Mouse (Mus musculus) neural tube, embryonic 13.5 days (tissue): ENCODE results near the gene Stat1. TPM values are rescaled to one million over a fixed set of nuclear protein-coding genes. Genes with fewer than 3 reads are reported as not detected.
A peak's percentile ranks its signal among the peaks of the same experiment; 100 is the strongest.

ENCODE experiments used
- ATAC-seq: fragments of 200-750 bp; cut with Nextera tagmentation; 2 replicates; pipeline ENCODE4 v1.8.0; 2017; ENCODE audit warnings: low read depth, mild to moderate bottlenecking, moderate TSS enrichment, moderate library complexity
- H3K27ac ChIP-seq: fragments of 300-500 bp; sonication (generic); replicated peaks from 2 replicates; pipeline ENCODE4 v1.5.1; 2015; ENCODE audit warnings: moderate library complexity, mild to moderate bottlenecking, inconsistent platforms
- H3K27me3 ChIP-seq: fragments of 300-500 bp; sonication (generic); 2 replicates; pipeline ENCODE4 v1.6.1; 2015; ENCODE audit warnings: mild to moderate bottlenecking, inconsistent platforms
- H3K36me3 ChIP-seq: fragments of 300-500 bp; sonication (generic); 2 replicates; pipeline ENCODE4 v1.6.1; 2015; ENCODE audit warnings: mild to moderate bottlenecking, inconsistent platforms
- H3K4me1 ChIP-seq: fragments of 300-500 bp; sonication (generic); replicated peaks from 2 replicates; pipeline ENCODE4 v1.6.1; 2015; ENCODE audit warnings: inconsistent platforms
- H3K4me2 ChIP-seq: fragments of 300-500 bp; sonication (generic); 2 replicates; pipeline ENCODE4 v1.6.1; 2015; ENCODE audit warnings: inconsistent platforms, mild to moderate bottlenecking, moderate library complexity
- H3K4me3 ChIP-seq: fragments of 300-500 bp; sonication (generic); 2 replicates; pipeline ENCODE4 v1.5.1; 2015; ENCODE audit warnings: mild to moderate bottlenecking, inconsistent platforms
- H3K9ac ChIP-seq: fragments of 300-500 bp; sonication (generic); 2 replicates; pipeline ENCODE4 v1.6.1; 2015; ENCODE audit warnings: moderate library complexity, mild to moderate bottlenecking, inconsistent platforms
- H3K9me3 ChIP-seq: fragments of 300-500 bp; sonication (generic); 2 replicates; pipeline ENCODE4 v1.6.1; 2016; ENCODE audit warnings: inconsistent platforms
- WGBS: fragments of 180-500 bp; shearing (Covaris S2); methylation state at CpG from one replicate; pipeline ENCODE4 v1.1.7; 2015; 5-methylcytosine and 5-hydroxymethylcytosine counted together
- polyA plus RNA-seq: library from polyadenylated mRNA; unstranded; fragments of >200 nt; fragmentation: Nextera tagmentation; extraction: Ambion mirVana; gene quantifications from 2 replicates; pipeline ENCODE4 v1.2.1, GENCODE M21; 2015

Gene Stat1
- polyA plus RNA-seq, 1 experiment from 2014 or later = 21.1 TPM

- Histone ChIP-seq H3K27me3 (no peaks in the 10 kb centered on the region), H3K4me1 (peaks cover 6% of the 10 kb centered on the region), H3K9ac (peak overlapping the region; percentile 70), H3K4me2 (peak overlapping the region; percentile 57), H3K4me3 (peak overlapping the region; percentile 31), H3K36me3 (no peaks in the 10 kb centered on the region), H3K9me3 (no peaks in the 10 kb centered on the region), H3K27ac (peak overlapping the region; percentile 89)
- 24% methylated on average over 7 of the region's 7 CpGs for WGBS
- peak; percentile 64 for ATAC-seq
Measured at GRCm38 (mm10) chr1:52113067-52113665, 6.1 kb upstream of the Stat1 start.

- peak overlapping the region; percentile 89 for H3K27ac ChIP-seq
- peak overlapping the region; percentile 57 for H3K4me2 ChIP-seq
- under 1% methylated on average over 32 of the region's 32 CpGs for WGBS
- peak; percentile 97 for ATAC-seq
- no peaks in the 10 kb centered on the region for H3K36me3 ChIP-seq
- H3K4me3 ChIP-seq = peak overlapping the region; percentile 31
- H3K4me1 ChIP-seq = peaks cover 9% of the 10 kb centered on the region
- no peaks in the 10 kb centered on the region for H3K9me3 ChIP-seq
- no peaks in the 10 kb centered on the region for H3K27me3 ChIP-seq
- H3K9ac ChIP-seq = peak overlapping the region; percentile 70
Measured at GRCm38 (mm10) chr1:52113666-52114069, 5.6 kb upstream of the Stat1 start.

DNA sequence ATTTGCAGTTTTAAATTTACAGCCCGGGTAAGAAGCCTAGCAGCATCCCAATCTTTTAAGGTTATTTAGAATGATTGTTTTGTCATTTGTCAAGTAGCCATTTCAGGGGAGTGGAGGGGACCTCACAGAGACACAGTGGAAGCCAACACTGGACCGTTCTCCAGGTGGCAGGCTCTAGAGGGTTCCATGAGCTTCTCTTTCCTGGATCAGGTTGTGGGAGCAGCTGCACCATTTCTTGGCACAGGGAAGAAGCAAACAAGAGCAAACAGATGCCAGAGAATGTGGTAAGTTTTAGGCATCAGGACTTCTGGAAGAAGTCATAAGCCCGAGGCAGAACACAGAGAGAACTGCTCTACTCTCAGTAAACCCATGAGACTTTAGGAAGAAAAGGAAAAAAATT is 2.8 kb upstream of the Stat1 start:
- H3K27ac ChIP-seq = no peak overlapping the region
- no peak overlapping the region for H3K4me3 ChIP-seq
- H3K36me3 ChIP-seq = no peaks in the 10 kb centered on the region
- no peaks in the 10 kb centered on the region for H3K27me3 ChIP-seq
- no peak overlapping the region for H3K4me2 ChIP-seq
- H3K4me1 ChIP-seq = peaks cover 21% of the 10 kb centered on the region
- H3K9ac ChIP-seq = no peak overlapping the region
- no peak for ATAC-seq
- WGBS = 83% methylated on average over 3 of the region's 3 CpGs
- H3K9me3 ChIP-seq = no peaks in the 10 kb centered on the region

DNA sequence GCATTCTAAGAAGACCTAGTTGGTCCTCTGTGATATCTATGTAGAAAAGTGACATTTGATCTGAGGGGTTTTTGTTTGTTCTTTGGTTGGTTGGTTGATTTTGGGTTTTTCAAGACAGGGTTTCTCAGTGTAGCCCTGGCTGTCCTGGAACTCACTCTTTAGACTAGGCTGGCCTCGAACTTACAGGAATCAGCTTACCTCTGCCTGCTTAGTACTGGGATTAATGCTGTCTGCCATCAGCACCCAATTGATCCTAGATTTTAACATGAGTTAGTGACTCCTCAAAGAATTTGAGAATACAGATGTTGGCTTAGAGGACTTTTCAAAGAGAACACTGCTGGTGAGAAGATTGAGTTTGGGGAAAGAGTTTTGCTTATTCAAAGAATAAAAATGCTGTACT is 1.5 kb upstream of the Stat1 start:
- Histone ChIP-seq H3K9me3 (no peaks in the 10 kb centered on the region), H3K4me1 (peaks cover 21% of the 10 kb centered on the region), H3K4me3 (no peak overlapping the region), H3K36me3 (no peaks in the 10 kb centered on the region), H3K27ac (no peak overlapping the region), H3K27me3 (no peaks in the 10 kb centered on the region), H3K4me2 (no peak overlapping the region), H3K9ac (no peak overlapping the region)
- WGBS = 85% methylated on average over 1 of the region's 1 CpGs
- no peak for ATAC-seq

GRCm38 (mm10) chr1:52119691-52120090 is 451 bp downstream of the Stat1 start:
- peak overlapping the region; percentile 87 for H3K4me3 ChIP-seq
- peak overlapping the region; percentile 81 for H3K4me2 ChIP-seq
- H3K4me1 ChIP-seq = peaks cover 15% of the 10 kb centered on the region
- peak overlapping the region; percentile 82 for H3K9ac ChIP-seq
- H3K27ac ChIP-seq = no peak overlapping the region
- H3K9me3 ChIP-seq = no peaks in the 10 kb centered on the region
- no peak for ATAC-seq
- 1% methylated on average over 20 of the region's 20 CpGs for WGBS
- H3K27me3 ChIP-seq = no peaks in the 10 kb centered on the region
- no peaks in the 10 kb centered on the region for H3K36me3 ChIP-seq

- WGBS = 37% methylated on average over 10 of the region's 10 CpGs
Measured at GRCm38 (mm10) chr1:52120191-52120590, 951 bp downstream of the Stat1 start.

GRCm38 (mm10) chr1:52121052-52121451 is 1.8 kb downstream of the Stat1 start:
- Histone ChIP-seq H3K4me3 (no peak overlapping the region), H3K4me1 (peaks cover 15% of the 10 kb centered on the region), H3K27me3 (no peaks in the 10 kb centered on the region), H3K9me3 (no peaks in the 10 kb centered on the region), H3K36me3 (no peaks in the 10 kb centered on the region), H3K27ac (no peak overlapping the region), H3K4me2 (no peak overlapping the region), H3K9ac (no peak overlapping the region)
- 90% methylated on average over 3 of the region's 3 CpGs for WGBS
- ATAC-seq = no peak

More at GRCm38 (mm10) chr1:52120191-52120590, 951 bp downstream of the Stat1 start:
- Histone ChIP-seq H3K9me3 (no peaks in the 10 kb centered on the region), H3K4me2 (peak overlapping the region; percentile 81), H3K36me3 (no peaks in the 10 kb centered on the region), H3K27ac (no peak overlapping the region), H3K4me1 (peaks cover 15% of the 10 kb centered on the region), H3K4me3 (peak overlapping the region; percentile 87), H3K27me3 (no peaks in the 10 kb centered on the region), H3K9ac (peak overlapping the region; percentile 82)
- ATAC-seq = no peak

DNA sequence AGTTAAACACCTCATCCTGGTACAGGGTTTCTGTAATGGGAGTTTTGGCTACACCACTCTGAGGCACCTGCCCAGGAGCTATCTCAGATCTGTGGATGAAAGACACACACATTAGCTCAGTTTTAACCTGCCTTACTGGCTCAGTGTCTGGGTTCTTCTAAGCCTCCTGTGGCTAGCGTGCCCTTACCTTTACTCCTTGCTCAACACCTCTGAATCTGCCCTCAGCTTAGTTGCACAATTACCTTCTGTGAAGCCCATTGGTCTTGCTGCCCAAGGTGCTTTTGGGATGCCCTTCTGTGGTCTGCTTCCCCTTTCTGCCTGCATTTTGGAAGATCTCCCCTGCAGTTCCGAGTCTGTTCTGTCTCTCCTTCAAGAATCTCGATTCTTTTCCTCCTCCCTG is 5.6 kb downstream of the Stat1 start:
- Histone ChIP-seq H3K9ac (no peak overlapping the region), H3K4me3 (no peak overlapping the region), H3K9me3 (no peaks in the 10 kb centered on the region), H3K27ac (no peak overlapping the region), H3K36me3 (peaks cover 14% of the 10 kb centered on the region), H3K4me1 (peaks cover 8% of the 10 kb centered on the region), H3K27me3 (no peaks in the 10 kb centered on the region), H3K4me2 (no peak overlapping the region)
- no peak for ATAC-seq
- WGBS = 79% methylated on average over 3 of the region's 3 CpGs

DNA sequence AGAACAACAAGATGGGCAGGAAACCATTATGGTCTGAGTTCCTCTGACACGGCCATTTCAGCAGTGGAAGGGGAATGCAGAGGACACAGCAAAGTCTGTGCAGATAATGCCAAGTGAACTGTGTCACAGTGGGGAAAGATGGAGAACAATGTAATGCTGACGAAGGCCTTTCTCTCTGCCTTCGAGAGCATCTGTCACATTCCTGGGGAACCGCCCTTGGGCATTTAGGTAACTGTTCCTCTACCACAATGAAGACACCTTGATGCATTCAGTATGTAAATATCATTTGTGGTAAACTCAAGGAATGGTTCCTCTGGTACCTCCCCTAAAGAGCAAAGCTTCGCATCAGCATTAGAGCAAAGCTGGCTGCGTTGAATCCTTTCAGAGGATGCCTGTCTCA is 8.1 kb downstream of the Stat1 start:
- ATAC-seq = no peak
- H3K36me3 ChIP-seq = peaks cover 14% of the 10 kb centered on the region
- H3K9ac ChIP-seq = no peak overlapping the region
- H3K9me3 ChIP-seq = no peaks in the 10 kb centered on the region
- no peak overlapping the region for H3K4me2 ChIP-seq
- WGBS = 92% methylated on average over 6 of the region's 6 CpGs
- no peaks in the 10 kb centered on the region for H3K27me3 ChIP-seq
- H3K27ac ChIP-seq = no peak overlapping the region
- no peaks in the 10 kb centered on the region for H3K4me1 ChIP-seq
- no peak overlapping the region for H3K4me3 ChIP-seq

GRCm38 (mm10) chr1:52129794-52130193 is 10.6 kb downstream of the Stat1 start:
- H3K4me3 ChIP-seq = no peak overlapping the region
- H3K4me1 ChIP-seq = no peaks in the 10 kb centered on the region
- no peak overlapping the region for H3K27ac ChIP-seq
- H3K9ac ChIP-seq = no peak overlapping the region
- peaks cover 16% of the 10 kb centered on the region for H3K36me3 ChIP-seq
- H3K9me3 ChIP-seq = no peaks in the 10 kb centered on the region
- WGBS = 71% methylated on average over 6 of the region's 6 CpGs
- ATAC-seq = no peak
- no peaks in the 10 kb centered on the region for H3K27me3 ChIP-seq
- no peak overlapping the region for H3K4me2 ChIP-seq

GRCm38 (mm10) chr1:52131787-52132377 is 12.6 kb downstream of the Stat1 start:
- Histone ChIP-seq H3K27ac (no peak overlapping the region), H3K9ac (no peak overlapping the region), H3K4me1 (no peaks in the 10 kb centered on the region), H3K4me3 (no peak overlapping the region), H3K36me3 (peaks cover 9% of the 10 kb centered on the region), H3K4me2 (no peak overlapping the region), H3K9me3 (no peaks in the 10 kb centered on the region), H3K27me3 (no peaks in the 10 kb centered on the region)
- no peak for ATAC-seq
- 79% methylated on average over 11 of the region's 11 CpGs for WGBS

- Histone ChIP-seq H3K27me3 (no peaks in the 10 kb centered on the region), H3K9me3 (no peaks in the 10 kb centered on the region), H3K36me3 (0 out of 2 replicates have a peak, but pooled peaks cover 2% of the 10 kb centered on the region), H3K4me1 (no peaks in the 10 kb centered on the region; the same call in 1 of the 2 replicates), H3K9ac (no peak overlapping the region), H3K4me3 (no peak overlapping the region), H3K4me2 (no peak overlapping the region), H3K27ac (no peak overlapping the region)
- 79% methylated on average over 8 of the region's 8 CpGs for WGBS
- ATAC-seq = no peak
Measured at GRCm38 (mm10) chr1:52133254-52133653, 14.0 kb downstream of the Stat1 start.

GRCm38 (mm10) chr1:52137292-52137691 is 18.1 kb downstream of the Stat1 start:
- H3K9ac ChIP-seq = no peak overlapping the region
- H3K27me3 ChIP-seq = no peaks in the 10 kb centered on the region
- no peaks in the 10 kb centered on the region; the same call in 1 of the 2 replicates for H3K4me1 ChIP-seq
- H3K4me3 ChIP-seq = no peak overlapping the region
- ATAC-seq = peak; percentile 29; the same call in 1 of the 2 replicates
- no peak overlapping the region for H3K4me2 ChIP-seq
- no peaks in the 10 kb centered on the region for H3K9me3 ChIP-seq
- H3K36me3 ChIP-seq = 0 out of 2 replicates have a peak, but pooled peaks cover 2% of the 10 kb centered on the region
- H3K27ac ChIP-seq = no peak overlapping the region
- WGBS = 54% methylated on average over 16 of the region's 16 CpGs
